Mouse (Mus musculus) thymus, adult 2 months (tissue): ENCODE data around the gene Alkbh1.

ENCODE experiments used
- CTCF ChIP-seq: fragments of 200-500 bp; IDR thresholded peaks from 2 replicates; pipeline ENCODE4 v1.5.1; 2012; ENCODE audit warnings: mild to moderate bottlenecking, control low read depth, low read length, moderate library complexity, borderline replicate concordance; ENCODE audit not compliant: control insufficient read depth, poor library complexity, insufficient read depth; ENCODE audit errors: extremely low read depth
- POLR2A ChIP-seq: fragments of 200-500 bp; IDR thresholded peaks from 2 replicates; pipeline ENCODE4 v1.6.1; 2012; ENCODE audit warnings: mild to moderate bottlenecking, low read length, control low read depth, moderate library complexity; ENCODE audit not compliant: control insufficient read depth, poor library complexity, insufficient read depth; ENCODE audit errors: extremely low read depth

DNA sequence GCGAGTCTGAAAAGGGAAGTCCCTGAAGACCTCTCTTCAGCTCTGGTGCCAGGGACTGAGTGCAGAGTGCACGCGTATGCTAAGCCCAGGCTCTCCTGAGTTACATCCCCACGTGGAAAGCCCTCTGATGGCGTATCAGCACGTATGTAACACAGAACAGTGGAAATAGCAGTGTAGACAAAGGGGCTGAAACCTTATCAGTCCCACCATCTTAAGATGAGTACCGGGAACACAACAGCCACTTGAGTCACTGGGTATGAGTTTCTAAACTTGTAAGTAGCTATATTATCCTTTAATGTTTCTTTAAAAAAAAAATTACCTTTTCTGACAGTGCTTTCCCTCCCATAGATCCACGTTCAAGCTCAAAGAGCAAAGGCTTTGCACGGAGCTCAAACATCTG is 5.6 kb upstream of the Alkbh1 start:
- TF ChIP-seq CTCF, result no peak
- TF ChIP-seq POLR2A, result no peak
